Mouse (Mus musculus): ENCODE data around the gene Top2b. TPM values are rescaled to one million over a fixed set of nuclear protein-coding genes. Genes with fewer than 3 reads are reported as not detected.

Top2b gene
- total and polyA plus RNA-seq, 3 experiments = 29.5 to 190 (median 39.5) TPM

DNA sequence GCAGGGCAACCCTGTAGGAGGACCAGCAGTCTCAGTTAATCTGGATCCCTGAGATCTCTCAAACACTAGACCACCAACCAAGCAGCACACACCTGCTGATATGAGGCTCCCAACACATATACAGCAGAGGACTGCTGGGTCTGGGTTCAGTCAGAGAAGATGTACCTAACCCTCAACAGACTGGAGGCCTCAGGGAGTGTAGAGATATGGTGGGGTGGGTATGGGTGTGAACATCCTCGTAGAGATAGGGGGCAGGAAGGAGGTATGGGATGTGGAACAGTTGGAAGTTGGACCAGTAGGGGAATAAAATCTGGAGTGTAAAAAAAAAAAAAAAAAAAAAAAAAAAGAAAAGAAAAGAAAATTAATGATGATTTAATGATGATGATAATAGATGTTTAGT, 5.3 kb upstream of the Top2b start (continued):
- TF ChIP-seq EP300 (IDR thresholded peaks at IDR 0.05; ENCODE audit: low read depth in 1 of 2, low read length in 2 of 2) (no peak), ETS1 (IDR thresholded peaks at IDR 0.05; ENCODE audit: low read depth, low read length) (no peak), SMC3 (IDR thresholded peaks at IDR 0.05; ENCODE audit: low read depth, low read length) (no peak)

DNA sequence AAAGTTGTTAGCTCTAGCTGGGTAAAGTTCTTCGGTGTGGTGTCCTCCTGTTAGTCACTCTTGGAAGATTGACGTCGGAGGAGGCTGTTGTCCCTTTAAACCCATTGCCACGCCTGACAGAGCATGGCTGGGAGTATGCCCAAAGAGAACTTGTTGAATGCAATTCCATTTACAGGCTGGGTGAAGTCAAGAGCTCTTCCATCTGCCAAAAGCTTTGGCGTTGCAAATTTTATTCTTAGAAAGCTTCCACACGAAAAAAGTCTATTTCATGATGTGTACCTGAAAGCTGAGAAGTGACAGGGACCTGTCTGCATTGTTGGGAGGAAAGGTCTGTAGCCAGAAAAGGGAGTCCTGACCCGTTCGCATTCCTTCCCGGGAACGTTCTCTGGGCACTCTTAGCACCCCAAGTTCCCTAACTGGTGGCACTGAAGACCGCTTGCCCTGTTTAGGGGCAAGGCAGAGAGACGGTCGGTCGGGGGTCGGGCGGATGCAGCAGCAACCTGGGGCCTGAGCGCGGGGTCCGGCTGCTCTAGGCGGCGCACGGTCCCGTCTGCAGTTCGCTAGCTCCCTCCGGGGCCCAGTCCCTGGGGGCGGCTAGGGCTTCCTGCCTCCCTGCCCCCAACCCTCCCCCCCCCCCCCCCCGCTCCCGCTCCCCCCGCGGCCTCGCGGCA, 683 bp upstream of the Top2b start:
- Histone ChIP-seq H3K4me1 (ENCODE audit: control insufficient read depth in 1 of 2, insufficient read depth in 2 of 2, low read length in 2 of 2) (peaks cover 6 to 11% of the 10 kb centered on the region in 2 experiments; a peak in 2 of 4 replicates), H3K36me3 (ENCODE audit: control insufficient read depth in 1 of 2, insufficient read depth in 2 of 2, low read length in 2 of 2) (peaks cover 0 to 15% of the 10 kb centered on the region in 2 experiments; a peak in 2 of 4 replicates), H3K27me3 (ENCODE audit: control insufficient read depth in 1 of 2, insufficient read depth in 2 of 2, low read length in 2 of 2) (no peaks in the 10 kb centered on the region), H3K9ac (ENCODE audit: control insufficient read depth, low read depth, low read length, poor library complexity, severe bottlenecking) (peak overlapping the region; percentile 89), H3K9me3 (replicated peaks; ENCODE audit: insufficient read depth, low read length) (no peaks in the 10 kb centered on the region), H3K4me3 (ENCODE audit: control insufficient read depth in 1 of 2, insufficient read depth in 1 of 2, low read depth in 2 of 2, low read length in 2 of 2) (peak overlapping the region; percentile 88 to 91), H3K79me2 (ENCODE audit: control insufficient read depth, insufficient read depth, low read length, poor library complexity) (peaks cover 34% of the 10 kb centered on the region), H3K27ac (ENCODE audit: control insufficient read depth, low read depth, low read length) (peak overlapping the region; percentile 74)
- DNase-seq (ENCODE audit: low read depth, low spot score) = peak; percentile 79
- TF ChIP-seq ZNF384 (IDR thresholded peaks at IDR 0.05; ENCODE audit: low read depth, low read length) = no peak
- TF ChIP-seq SIN3A (IDR thresholded peaks at IDR 0.05; ENCODE audit: low read length) = peak; percentile 66
- TF ChIP-seq CTCF (IDR thresholded peaks at IDR 0.05 in 2 of 3, conservative IDR thresholded peaks at IDR 0.05 in 1 of 3; ENCODE audit: control insufficient read depth in 1 of 3, insufficient read depth in 1 of 3, low read depth in 2 of 3, low read length in 3 of 3, poor library complexity in 1 of 3, severe bottlenecking in 1 of 3) = 0 out of 6 replicates have a peak, but pooled peaks of 1 of the 3 experiments have one; percentile 21
- no peak for TF ChIP-seq ZC3H11A (IDR thresholded peaks at IDR 0.05; ENCODE audit: low read depth, low read length)
- TF ChIP-seq MAZ (IDR thresholded peaks at IDR 0.05; ENCODE audit: low read depth, low read length) = 0 out of 2 replicates have a peak, but pooled peaks have one; percentile 9
- TF ChIP-seq POLR2AphosphoS5 (IDR thresholded peaks at IDR 0.05; ENCODE audit: borderline replicate concordance, low read depth, low read length) = no peak
- TF ChIP-seq KAT2A (conservative IDR thresholded peaks at IDR 0.05; ENCODE audit: low read depth, low read length) = no peak
- no peak for TF ChIP-seq EP300 (IDR thresholded peaks at IDR 0.05; ENCODE audit: low read depth in 1 of 2, low read length in 2 of 2)
- no peak for TF ChIP-seq SMC3 (IDR thresholded peaks at IDR 0.05; ENCODE audit: low read depth, low read length)
- TF ChIP-seq MXI1 (IDR thresholded peaks at IDR 0.05; ENCODE audit: low read depth, low read length) = peak; percentile 94
- TF ChIP-seq MAX (IDR thresholded peaks at IDR 0.05; ENCODE audit: low read length) = 0 out of 2 replicates have a peak, but pooled peaks have one; percentile 32
- no peak for TF ChIP-seq E2F4 (IDR thresholded peaks at IDR 0.05; ENCODE audit: borderline replicate concordance, low read depth, low read length)
- TF ChIP-seq RCOR1 (IDR thresholded peaks at IDR 0.05; ENCODE audit: low read depth, low read length) = no peak
- TF ChIP-seq POLR2A (IDR thresholded peaks at IDR 0.05; ENCODE audit: control insufficient read depth in 1 of 2, insufficient read depth in 1 of 2, low read depth in 1 of 2, low read length in 2 of 2, poor library complexity in 1 of 2) = 0 out of 4 replicates have a peak, but pooled peaks of 1 of the 2 experiments have one; percentile 14
- TF ChIP-seq CHD1 (IDR thresholded peaks at IDR 0.05; ENCODE audit: low read depth, low read length) = no peak
